Mouse (Mus musculus): ENCODE data around the gene Eme2.
"Not testable (repeated sequence)": the region's sequence is repeated elsewhere in the genome, so short reads cannot be mapped to it uniquely, and the experiment has no call there.

Gene Eme2

DNA sequence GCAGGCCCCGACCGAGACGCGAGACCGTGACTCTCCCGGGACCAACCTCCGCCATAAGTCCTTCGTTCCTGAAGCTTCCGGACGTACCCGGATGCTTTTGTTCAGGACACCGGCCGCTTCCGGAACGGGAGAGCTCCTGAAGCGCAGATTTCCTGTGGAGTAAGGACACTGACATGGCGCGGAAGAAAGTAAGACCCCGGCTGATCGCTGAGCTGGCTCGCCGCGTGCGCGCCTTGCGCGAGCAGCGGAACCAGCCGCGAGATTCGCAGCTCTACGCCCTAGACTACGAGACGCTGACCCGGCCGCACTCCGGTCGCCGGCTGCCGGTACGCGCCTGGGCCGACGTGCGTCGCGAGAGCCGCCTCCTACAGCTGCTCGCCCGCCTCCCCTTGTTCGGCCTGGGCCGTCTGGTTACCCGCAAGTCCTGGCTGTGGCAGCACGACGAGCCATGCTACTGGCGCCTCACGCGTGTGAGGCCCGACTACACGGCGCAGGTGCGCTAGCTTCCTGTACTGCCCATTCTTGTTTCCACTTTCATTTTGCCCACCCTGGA is at the start of gene Eme2, which contains the start of gene Mrps34:
Eme2 (minus strand) TSS at position 93 of the 553 bp plus-strand sequence.
Mrps34 (plus strand) TSS at position 122 of the 553 bp plus-strand sequence.
- peak; percentile 94 for DNase-seq (ENCODE audit: low read depth, low spot score)

DNA sequence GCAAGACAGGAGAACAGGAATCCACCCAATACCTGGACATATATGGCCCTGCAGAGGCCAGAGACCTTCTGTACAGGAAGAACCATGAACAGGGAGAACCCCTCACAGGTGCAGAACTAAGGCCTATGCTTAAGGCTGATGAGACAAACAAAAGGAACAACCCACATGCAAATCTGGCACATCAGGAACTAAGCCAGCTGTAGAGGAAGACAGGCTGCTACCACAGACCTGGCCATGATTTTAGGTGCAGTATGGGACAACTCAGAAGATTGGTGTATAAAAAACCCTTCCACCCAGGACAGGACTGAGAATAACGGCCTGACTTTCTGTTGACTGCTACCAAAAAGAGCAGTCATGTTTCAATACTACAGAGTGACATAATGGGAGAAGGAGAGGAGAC is 48.7 kb upstream of the Eme2 start:
- not testable (repeated sequence) for DNase-seq (ENCODE audit: low read depth, low spot score)

DNA sequence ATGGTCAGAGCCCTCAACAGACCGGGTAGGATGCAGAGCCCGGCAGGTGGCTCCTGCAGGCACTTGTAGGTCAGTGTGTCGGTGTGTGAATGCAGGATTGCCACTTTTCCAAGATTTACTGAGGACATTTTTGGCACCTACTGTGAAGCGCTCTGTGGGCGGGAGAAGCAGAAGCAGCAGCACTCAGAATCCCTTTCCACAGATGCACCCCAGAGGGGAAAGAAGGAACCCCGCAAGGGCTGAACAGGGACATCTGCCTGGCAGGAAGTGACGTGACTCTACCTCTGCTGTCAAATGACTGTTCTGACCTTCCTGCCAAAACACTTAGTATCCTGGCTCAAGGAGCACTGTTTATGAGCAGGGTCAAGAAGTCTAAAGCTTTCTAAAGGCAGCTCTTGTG is 48.1 kb upstream of the Eme2 start:
- DNase-seq (ENCODE audit: low read depth, low spot score) = no peak

DNA sequence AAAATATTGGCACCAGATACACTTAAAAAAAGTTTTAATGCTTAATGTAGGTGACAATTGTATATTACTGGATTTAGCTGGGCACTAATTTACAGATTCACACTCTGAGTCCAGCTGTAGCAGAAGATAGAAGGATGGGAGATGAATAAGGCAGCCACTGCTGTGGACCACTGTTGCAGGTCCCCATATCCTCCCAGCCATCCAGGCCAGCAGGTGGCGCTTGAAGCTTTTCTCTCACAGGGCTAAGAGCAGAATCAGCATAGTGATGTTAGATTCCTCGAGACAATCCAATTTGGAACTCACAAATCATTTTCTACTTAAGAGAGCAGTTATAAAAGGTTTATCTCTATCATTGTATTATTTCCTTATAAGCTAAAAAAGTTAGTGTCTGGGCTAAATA is 47.6 kb upstream of the Eme2 start:
- peak; percentile 55 for DNase-seq (ENCODE audit: low read depth, low spot score)

DNA sequence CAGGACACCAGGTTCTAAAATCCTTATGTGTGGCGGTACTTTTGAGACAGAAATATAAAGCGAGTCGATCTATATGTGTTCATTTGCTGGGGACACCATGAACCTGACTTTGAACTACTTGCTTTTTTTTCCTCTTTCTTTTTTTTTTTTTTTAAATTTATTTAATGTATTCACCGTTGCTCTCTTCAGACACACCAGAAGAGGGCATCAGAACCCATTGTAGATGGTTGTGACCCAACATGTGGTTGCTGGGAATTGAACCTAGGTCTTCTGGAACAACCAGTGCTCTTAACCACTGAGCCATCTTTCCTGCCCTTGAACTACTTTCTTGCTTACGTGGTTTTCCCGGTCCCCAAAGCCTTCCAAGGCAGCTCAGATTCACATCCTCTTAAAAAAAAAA is 42.4 kb upstream of the Eme2 start:
- DNase-seq (ENCODE audit: low read depth, low spot score) = no peak

DNA sequence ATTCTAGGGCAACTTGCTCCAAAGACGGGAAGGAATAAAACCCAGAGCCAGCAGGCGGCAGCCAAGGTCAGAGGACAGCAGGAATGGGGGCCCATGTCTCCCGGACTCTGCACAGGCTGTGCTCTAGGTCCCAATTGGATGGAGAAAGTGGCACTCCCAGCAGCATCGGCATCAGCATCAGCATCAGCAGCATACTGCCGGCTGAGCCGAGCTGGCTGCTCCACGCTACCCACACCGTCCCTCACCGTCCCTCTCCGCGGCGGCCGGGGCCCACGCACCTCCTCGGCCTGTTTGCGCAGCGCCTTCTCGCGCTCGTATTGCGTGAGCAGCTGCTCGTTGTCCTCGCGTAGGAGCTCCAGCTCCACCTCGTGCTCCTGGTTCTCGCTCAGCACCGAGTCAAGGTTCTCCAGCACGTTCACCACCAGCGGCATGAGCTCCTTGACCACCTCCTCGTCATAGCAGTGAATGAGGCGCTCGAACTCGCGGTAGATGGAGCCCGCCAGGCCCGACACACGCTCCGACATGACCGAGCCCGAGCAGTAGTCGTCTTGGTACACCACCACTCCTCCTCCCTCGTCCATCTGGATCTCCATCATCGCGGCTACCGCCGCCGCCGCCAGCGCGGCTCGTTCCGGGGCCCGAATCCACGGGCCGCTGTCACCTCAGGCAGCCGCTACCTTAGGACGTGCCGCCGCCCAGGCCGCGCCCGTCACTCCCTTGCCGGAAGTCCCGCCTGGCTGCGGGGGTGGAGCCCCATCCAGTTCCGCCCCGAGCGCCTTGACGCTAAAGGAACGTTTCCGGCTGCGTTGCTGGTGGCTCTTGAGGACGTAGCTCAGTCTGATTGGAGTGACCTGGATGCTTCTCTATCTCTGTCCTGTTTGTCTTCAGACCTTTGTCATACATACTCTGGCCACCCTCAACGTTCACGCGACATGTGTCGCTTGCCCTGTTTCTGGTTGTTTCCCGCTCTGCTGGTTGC is 41.7 kb upstream of the Eme2 start, which contains the start of gene Mapk8ip3:
Mapk8ip3 (minus strand) TSS at position 719 of the 979 bp plus-strand sequence.
- DNase-seq (ENCODE audit: low read depth, low spot score) = peak; percentile 97

DNA sequence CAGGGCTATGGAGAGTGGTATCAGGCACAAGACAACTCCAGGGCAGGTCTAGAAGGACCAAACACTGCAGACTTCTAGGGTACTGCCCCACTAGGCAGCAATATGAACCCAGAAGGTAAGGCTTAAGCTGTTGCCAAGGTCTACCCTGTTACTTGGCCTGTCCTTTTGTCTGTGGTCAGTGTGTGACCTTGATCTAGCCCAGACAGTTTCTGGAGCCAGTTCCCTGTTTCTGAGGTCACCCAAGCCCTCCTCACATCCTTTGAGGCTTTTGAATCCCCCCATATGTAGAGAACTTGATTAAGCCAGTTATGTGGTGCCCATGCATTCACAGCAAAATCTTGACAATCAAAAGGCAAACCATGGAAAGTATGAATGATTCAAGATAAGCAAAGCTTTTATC is 40.8 kb upstream of the Eme2 start:
- DNase-seq (ENCODE audit: low read depth, low spot score) = no peak

DNA sequence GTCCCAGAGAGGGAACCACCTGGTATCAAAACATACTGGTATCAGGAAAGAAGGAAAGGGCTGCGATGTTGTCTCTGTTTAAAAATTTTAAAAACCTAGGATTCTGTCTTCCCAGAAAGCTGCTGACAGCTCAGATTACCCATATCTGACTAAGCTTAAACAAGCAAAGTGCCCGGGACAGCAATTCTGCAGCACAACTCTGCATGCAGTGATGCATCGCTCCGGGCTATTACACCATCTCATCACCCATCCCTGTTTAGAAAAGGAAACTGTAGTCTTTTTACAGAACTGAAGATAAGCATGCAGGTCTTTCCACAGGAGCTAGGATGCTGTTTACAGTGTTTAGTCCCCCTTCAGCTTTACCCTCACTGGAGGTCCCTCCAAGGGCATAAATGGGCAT is 40.0 kb upstream of the Eme2 start:
- no peak for DNase-seq (ENCODE audit: low read depth, low spot score)

DNA sequence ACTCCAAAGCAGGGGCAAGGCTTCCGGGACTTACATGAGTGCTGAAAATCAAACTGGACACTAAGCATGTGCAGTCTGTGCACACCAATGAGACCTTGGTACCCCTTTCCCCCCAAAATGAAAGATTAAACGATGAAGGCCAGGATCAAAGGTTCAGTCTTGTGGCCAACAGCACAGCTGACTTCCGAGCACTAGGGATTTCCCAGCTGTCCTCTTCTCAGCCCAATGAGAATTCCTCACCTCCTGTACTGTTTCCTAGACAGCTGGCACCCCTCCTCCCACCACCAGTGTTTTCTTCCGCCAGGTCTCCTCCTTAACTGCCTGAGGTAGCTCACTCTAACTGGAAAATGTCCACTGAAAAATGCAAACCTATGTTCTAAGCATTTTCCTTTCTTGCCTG is 38.3 kb upstream of the Eme2 start:
- no peak for DNase-seq (ENCODE audit: low read depth, low spot score)

DNA sequence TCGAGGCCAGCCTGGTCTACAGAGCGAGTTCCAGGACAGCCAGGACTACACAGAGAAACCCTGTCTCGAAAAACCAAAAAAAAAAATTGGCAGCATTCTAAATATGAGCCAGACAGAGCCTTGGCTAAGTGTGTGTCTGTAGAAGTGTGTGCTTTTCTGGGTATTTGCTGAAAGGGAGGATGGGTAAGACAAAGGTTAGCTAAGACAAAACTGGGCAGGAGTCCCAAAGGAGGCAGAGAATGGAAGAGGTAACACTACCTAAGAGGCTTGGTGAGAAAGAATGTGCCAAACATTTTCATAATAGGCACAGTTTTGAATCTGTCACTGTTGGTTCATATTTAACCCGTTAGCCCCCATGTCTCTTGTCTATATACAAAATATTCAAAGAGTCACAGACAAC is 37.5 kb upstream of the Eme2 start:
- DNase-seq (ENCODE audit: low read depth, low spot score) = no peak

DNA sequence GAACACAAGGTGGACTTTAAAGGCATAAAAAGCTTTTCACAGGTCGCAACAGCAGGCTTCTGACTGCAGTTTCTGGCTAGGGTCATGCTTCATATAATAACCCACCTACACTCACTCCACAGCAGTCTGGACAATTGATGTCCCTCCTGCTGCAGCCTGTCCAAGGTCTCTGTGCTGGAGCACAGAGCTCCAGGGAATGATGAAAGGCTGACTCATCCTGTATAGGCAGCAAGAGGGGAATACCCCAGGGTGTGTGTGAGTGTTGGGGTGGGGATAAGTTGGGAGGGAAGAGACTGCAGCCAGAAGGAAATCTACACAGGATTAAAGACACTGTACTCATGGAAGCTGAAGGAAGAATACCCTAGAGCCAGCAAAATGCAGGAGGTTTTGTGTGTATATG is 34.6 kb upstream of the Eme2 start:
- no peak for DNase-seq (ENCODE audit: low read depth, low spot score)

DNA sequence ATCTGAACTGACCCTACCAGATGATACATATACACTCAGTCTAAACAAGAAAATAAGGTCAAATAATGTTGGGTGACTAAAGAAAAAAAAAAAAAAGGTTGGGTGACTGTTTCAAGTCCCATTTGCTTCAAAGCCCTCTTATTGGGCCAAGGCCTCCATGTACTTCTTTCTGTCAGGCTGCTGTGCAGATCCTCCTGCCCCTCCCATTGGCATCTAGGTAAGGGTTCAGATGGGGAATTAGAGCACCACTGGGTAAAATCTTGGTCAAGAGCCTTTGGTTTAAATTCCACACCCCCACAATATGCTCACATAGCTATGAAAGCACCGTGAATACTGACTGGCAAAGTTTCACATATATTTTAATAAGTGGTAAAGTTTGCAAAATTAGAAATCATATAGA is 28.4 kb upstream of the Eme2 start:
- no peak for DNase-seq (ENCODE audit: low read depth, low spot score)

DNA sequence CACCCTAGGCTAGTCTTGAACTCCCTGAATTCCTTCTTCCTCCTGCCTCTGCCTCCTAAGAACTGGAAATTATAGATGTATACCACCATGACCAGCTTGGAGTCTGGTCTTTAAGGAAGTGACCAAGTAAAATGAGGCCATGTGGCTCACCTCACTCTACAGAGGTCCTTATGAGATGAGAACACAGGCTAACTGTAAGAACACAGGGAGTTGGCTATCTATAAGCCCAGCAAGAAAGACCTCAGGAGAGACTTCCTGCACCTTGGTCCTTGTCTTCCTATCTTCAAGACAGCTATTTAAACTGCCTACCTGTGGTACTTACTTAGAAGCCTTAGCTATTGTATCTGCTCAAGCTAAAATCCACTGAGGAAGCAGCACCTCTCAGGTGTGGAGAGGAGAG is 19.1 kb upstream of the Eme2 start:
- no peak for DNase-seq (ENCODE audit: low read depth, low spot score)

DNA sequence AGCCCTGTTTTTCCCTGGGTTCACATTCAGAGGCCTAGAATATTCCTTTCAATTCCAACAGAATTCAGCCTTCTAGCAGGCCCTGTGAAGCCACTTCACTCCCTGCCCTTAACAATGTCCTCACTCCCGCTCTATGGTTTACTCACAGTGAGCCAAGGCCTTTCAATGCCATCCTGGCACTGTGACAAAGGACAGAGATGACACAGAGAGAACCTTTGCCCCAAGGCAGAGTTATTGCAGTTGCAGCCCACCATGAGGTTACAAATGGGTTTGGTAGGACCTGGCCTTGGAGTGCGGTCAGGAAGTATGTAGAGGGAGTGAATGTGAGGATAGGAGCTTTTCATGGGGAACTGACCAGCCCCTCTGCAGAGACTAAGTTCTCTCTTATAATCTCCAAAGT is 12.7 kb upstream of the Eme2 start:
- DNase-seq (ENCODE audit: low read depth, low spot score) = no peak

DNA sequence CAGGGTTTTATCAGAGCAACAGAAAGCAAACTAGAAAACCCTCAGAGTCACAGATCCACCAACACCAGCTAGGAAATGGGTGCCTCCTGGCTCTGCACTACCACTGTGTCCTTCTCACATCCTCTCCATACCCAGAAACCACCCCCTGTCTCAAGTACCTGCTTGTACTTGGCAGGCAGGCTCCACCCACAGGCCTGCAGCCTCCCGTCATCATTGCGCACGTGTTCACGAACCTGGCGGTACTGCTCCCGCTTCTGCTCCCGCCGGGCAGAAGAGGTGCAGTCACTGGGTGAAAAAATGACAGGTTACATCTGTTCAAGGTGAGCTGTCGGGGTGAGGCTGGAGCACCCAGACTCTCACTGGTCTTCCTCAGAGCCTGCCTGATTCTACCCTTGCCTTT is 8.9 kb upstream of the Eme2 start:
- DNase-seq (ENCODE audit: low read depth, low spot score) = peak; percentile 59

DNA sequence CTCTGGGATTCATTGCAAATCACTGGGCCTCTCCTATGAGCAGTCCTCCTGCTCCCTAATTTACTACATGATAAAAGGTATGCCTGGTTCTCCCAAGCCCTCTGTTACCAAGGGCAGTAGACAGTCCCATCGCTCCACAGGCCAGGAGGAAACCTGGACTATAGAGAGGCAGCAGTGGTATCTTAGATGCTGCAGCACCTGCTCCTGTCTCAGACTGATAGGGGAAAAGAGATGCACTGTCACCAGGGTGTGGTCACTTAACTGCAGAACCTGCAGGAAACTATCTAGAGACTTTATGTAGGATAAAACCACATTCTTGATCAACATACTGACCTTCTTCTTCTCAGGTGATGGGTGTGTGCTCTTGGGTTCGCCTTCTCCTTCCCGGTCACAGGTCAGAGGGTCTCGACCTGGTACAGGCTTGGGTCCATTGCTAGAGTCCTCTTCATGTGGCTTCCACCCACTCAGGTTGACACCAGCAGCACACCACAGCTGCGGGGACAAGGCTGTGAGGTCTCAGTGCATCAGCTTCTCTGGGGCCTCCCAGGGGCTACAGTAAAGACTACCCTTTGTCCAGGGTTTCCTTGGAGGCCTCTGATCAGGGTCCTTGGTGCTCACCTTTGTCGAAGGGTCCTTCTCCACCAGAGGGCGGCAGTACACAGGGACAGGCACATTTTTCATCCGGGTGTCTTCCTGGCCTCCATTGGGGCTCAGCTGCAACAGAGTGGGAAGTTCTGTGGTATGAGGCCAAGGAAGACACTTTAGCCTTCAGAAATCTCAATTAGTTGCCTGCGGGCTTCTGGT is 8.0 kb upstream of the Eme2 start:
- DNase-seq (ENCODE audit: low read depth, low spot score) = peak; percentile 72

DNA sequence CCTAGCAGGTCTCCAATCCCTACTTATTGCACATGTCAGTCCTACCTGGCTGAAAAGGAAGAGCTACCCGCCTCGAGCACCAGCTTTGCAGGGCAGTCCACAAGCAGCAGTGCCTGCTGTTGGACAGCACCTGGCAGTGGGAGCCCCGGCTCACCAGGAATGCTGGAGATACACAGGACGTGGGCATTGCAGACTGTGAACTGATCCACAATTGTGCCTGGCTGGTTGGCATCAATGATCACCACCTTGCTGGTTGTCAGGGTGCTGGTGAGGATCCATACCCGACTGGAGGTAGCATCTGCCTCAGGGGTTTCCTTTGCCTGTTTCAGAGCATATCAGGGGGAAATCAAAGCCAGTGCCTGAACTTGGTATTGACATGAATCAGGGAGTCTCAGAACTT is 7.2 kb upstream of the Eme2 start:
- no peak for DNase-seq (ENCODE audit: low read depth, low spot score)

DNA sequence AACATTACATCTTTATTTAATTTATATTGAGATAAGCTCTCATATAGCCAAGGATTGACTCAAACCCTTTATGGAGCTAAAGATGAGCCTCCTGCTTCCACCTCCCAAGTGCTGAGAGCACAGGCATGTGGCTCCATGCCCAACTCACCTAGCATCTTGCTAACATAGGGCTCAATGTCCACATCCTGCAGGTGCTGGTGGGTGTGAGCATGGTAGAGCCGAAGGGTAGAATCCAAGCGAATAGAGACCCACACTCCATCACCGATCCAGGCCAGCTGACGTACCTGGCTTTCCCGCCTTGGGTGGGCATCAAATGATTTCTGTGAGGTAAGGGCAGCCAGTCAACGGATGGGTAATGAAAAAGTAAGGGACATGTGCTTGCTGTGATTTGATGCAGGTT is 5.1 kb upstream of the Eme2 start:
- DNase-seq (ENCODE audit: low read depth, low spot score) = no peak

DNA sequence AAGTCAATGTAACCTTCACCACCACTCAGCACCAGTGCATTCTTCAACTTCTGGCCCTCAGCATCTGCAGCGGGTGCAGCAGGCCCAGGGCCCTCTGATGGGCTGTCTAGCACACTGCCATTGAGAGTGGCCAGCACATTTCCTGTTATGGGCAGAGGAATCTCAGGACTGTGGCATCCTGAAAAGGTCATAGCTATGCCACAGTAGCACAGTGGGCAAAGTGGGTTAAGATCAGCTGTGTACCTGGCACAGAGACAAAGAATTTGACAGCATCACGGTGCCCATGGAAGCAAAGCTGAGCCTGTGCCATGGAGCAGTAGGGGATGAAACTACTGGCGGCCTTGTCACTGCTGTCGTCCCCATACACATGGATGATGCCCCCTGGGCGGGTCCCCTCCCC is 4.3 kb upstream of the Eme2 start:
- DNase-seq (ENCODE audit: low read depth, low spot score) = no peak

DNA sequence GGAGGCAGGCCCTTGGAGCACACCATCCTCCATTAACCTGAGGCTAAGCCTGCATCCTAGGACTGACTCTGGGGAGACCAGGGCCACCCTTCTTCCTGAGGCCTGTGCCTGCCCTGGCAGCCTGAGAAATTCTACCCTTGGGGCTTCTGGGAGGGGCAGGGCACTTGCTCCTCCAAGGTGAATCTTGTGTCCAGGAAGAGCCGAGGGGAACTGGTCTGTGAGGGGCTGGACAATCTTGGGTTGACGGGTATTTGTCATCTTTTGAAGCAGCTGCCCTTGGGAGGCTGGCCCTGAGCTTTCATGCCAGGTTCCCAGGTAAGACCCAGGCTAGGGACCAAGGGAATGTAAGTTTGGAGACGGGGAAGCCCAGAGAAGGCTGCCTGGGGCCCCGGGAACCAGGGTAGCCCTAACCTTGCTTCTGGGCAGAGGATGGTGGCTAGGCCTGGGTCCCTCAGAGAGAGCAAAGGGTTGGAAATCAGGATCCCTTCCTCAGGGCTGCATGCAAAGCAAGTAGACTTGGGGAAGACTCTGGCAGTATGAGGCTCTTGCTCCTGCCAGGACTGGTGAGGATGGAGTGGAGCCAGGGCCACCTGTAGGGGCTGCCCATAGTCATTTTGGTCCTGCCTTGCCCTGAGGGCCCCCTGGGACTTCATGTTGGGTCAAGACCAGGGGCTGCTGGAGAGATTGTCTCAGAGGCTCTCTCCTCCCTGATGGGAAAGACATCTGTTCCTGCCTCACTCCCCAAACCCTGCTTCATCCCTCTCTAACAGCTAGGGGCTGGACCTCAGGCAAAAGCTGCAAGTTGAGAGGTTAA is 3.4 kb upstream of the Eme2 start:
- DNase-seq (ENCODE audit: low read depth, low spot score) = no peak

DNA sequence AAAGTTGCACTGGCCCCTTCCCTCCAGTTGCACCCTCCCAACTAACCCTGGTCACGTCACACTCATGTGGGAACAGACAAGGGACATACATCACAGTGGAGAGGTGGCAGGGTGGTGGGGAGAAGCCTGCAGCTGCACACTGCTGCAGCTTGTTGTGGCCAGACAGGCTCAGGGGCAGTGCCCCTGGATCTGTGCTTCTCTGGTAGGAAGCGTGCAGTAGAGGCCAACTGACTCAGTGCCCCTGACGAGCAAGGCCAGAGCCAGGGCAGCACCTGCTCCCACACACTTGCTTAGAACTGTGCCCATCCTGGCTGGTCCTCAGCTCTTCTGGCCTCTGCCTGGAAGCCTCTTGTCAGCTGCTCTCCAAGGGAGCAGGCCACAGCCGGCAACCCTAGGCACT is 2.7 kb upstream of the Eme2 start:
- no peak for DNase-seq (ENCODE audit: low read depth, low spot score)

DNA sequence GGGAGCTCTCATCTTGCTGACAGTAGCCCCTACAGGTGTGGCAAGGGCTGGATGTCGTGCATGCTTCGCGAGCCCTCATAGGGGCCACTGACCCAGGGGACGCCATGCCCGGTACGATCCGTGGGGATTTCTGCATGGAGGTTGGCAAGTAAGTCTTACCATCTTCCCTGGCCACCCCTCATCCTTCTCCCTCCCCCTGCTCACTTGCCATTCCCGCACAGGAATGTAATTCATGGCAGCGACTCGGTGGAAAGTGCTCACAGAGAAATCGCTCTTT is 2.0 kb upstream of the Eme2 start:
- DNase-seq (ENCODE audit: low read depth, low spot score) = no peak
